Mouse (Mus musculus): Measurements from ENCODE around the gene Usp8. TPM values are rescaled to one million over a fixed set of nuclear protein-coding genes. Genes with fewer than 3 reads are reported as not detected.
A peak's percentile ranks its signal among the peaks of the same experiment; 100 is the strongest.

Gene Usp8
- polyA plus RNA-seq, 1 experiment = 39.2 TPM

DNA sequence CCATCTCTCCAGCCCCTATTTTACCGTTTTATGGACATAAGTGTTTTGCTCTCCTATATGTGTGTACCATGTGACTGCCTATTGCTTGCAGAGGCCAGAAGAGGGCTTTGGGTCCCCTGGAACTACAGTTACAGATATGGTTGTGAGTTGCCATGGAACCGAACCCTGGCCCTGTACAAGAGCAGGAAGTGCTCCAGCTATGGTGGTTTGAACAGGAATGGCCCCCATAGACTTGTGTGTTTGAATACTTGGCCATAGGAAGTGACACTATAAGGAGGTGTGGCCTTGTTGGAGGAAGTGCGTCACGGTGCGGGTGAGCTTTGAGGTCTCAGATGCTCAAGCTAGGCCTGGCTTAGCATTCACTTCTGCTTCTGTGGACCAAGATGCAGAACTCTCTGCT lies 65.1 kb downstream of the Usp8 start:
- H3K27ac ChIP-seq (ENCODE audit: insufficient read depth, low read length) = no peak overlapping the region
- TF ChIP-seq POLR2A (IDR thresholded peaks at IDR 0.05; ENCODE audit: extremely low read depth, insufficient read depth, low read length) (no peak), CTCF (IDR thresholded peaks at IDR 0.05; ENCODE audit: extremely low read depth, insufficient read depth, low read length) (no peak)
- H3K4me1 ChIP-seq (ENCODE audit: control insufficient read depth, insufficient read depth, low read length) = peaks cover 3% of the 10 kb centered on the region; the same call in 1 of the 2 replicates
- no peak overlapping the region for H3K4me3 ChIP-seq (ENCODE audit: insufficient read depth, low read length)

GRCm38 (mm10) chr2:126775951-126776350 lies 68.8 kb downstream of the Usp8 start:
- H3K27ac ChIP-seq (ENCODE audit: insufficient read depth, low read length) = no peak overlapping the region
- H3K4me3 ChIP-seq (ENCODE audit: insufficient read depth, low read length) = no peak overlapping the region
- TF ChIP-seq CTCF (IDR thresholded peaks at IDR 0.05; ENCODE audit: extremely low read depth, insufficient read depth, low read length) = no peak
- no peak for TF ChIP-seq POLR2A (IDR thresholded peaks at IDR 0.05; ENCODE audit: extremely low read depth, insufficient read depth, low read length)
- H3K4me1 ChIP-seq (ENCODE audit: control insufficient read depth, insufficient read depth, low read length) = no peaks in the 10 kb centered on the region

DNA sequence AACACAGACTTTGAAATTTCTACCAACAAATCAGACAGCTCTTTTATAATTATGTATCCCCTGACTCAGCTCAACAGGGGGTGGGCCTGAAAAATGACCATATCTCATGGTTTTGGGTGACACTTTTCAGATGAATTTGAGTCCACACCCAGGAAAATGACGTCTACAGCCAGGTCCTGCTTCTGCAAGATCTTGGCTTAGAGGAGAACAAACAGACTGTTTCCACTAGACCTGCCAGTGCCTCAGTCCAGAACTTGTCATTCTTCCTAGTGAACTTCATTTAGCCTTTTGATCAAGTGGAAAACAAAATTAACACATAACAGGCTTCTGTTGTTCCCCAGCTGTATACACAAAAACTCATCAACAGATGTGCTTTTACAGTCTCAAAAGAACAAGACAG lies 69.3 kb downstream of the Usp8 start:
- no peak overlapping the region for H3K4me3 ChIP-seq (ENCODE audit: insufficient read depth, low read length)
- H3K27ac ChIP-seq (ENCODE audit: insufficient read depth, low read length) = no peak overlapping the region
- H3K4me1 ChIP-seq (ENCODE audit: control insufficient read depth, insufficient read depth, low read length) = no peaks in the 10 kb centered on the region
- TF ChIP-seq CTCF (IDR thresholded peaks at IDR 0.05; ENCODE audit: extremely low read depth, insufficient read depth, low read length) = no peak
- TF ChIP-seq POLR2A (IDR thresholded peaks at IDR 0.05; ENCODE audit: extremely low read depth, insufficient read depth, low read length) = no peak

DNA sequence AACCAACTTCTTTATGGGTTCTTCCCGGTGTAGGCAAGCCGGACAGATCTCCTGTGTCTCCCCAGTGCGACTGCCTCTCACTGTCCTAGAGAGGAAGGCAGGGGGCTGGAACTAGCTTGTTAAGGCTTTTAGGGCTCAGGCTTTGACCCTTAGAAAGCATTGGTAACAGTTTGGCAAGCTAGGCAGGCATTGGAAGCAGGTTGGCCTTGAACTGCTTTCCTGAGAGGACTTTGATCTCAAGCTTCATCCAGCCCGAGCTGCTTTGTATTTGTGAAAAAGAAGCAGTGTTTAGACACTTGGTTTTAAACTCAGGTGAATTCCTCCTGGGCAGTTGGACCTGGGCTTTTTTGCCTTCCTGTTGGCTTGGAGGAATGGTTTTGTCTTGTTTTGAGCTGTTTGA lies 71.7 kb downstream of the Usp8 start:
- H3K4me3 ChIP-seq (ENCODE audit: insufficient read depth, low read length) = no peak overlapping the region
- no peaks in the 10 kb centered on the region for H3K4me1 ChIP-seq (ENCODE audit: control insufficient read depth, insufficient read depth, low read length)
- TF ChIP-seq POLR2A (IDR thresholded peaks at IDR 0.05; ENCODE audit: extremely low read depth, insufficient read depth, low read length) = no peak
- TF ChIP-seq CTCF (IDR thresholded peaks at IDR 0.05; ENCODE audit: extremely low read depth, insufficient read depth, low read length) = no peak
- no peak overlapping the region for H3K27ac ChIP-seq (ENCODE audit: insufficient read depth, low read length)

DNA sequence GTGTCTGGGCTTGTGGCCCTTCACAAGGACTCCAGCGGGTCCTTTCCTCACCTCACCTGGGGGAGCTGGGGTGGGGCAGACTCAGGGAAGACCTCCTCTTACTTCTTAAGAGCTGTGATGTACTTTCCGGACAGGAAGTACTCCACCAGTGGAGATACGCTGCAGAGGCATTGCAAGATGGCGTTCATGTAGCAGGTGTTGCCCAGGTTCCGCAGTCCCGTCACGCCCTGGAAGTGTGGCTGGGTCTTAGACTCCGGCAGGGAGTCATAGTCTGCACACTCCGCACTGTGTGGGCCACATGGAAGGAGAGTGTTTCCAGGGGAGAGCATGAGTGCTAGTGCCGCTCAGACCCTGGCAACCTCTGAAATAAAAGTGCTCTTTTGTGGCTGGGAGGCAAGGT lies 73.2 kb downstream of the Usp8 start:
- no peak overlapping the region for H3K4me3 ChIP-seq (ENCODE audit: insufficient read depth, low read length)
- no peaks in the 10 kb centered on the region for H3K4me1 ChIP-seq (ENCODE audit: control insufficient read depth, insufficient read depth, low read length)
- TF ChIP-seq POLR2A (IDR thresholded peaks at IDR 0.05; ENCODE audit: extremely low read depth, insufficient read depth, low read length) = no peak
- no peak for TF ChIP-seq CTCF (IDR thresholded peaks at IDR 0.05; ENCODE audit: extremely low read depth, insufficient read depth, low read length)
- no peak overlapping the region for H3K27ac ChIP-seq (ENCODE audit: insufficient read depth, low read length)

DNA sequence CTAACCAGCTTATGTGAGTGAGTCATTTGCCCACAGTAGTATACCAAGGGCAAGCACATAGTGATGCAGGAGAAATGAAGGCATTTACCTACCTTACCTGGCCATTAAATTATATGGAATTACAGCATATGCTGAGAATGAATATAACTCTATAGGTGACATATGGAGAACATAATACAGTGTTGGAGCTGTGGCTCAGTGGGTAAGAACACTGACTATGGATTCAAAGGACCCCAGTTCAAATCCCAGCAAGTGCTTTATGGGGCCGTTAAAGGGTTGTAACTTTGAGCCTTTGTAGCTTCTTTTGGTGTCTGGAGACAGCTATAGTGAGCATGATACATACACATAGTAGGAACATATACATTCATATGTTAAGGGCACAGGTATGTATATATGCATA lies 74.3 kb downstream of the Usp8 start:
- Histone ChIP-seq H3K4me3 (ENCODE audit: insufficient read depth, low read length) (no peak overlapping the region), H3K27ac (ENCODE audit: insufficient read depth, low read length) (no peak overlapping the region), H3K4me1 (ENCODE audit: control insufficient read depth, insufficient read depth, low read length) (no peaks in the 10 kb centered on the region)
- TF ChIP-seq POLR2A (IDR thresholded peaks at IDR 0.05; ENCODE audit: extremely low read depth, insufficient read depth, low read length) (no peak), CTCF (IDR thresholded peaks at IDR 0.05; ENCODE audit: extremely low read depth, insufficient read depth, low read length) (no peak)

GRCm38 (mm10) chr2:126782433-126782832 lies 75.3 kb downstream of the Usp8 start:
- TF ChIP-seq POLR2A (IDR thresholded peaks at IDR 0.05; ENCODE audit: extremely low read depth, insufficient read depth, low read length) (no peak), CTCF (IDR thresholded peaks at IDR 0.05; ENCODE audit: extremely low read depth, insufficient read depth, low read length) (peak; percentile 54)

GRCm38 (mm10) chr2:126783370-126783769 lies 76.2 kb downstream of the Usp8 start, which contains the start of gene Usp50:
Usp50 (minus strand) TSS chr2:126783470.
- TF ChIP-seq CTCF (IDR thresholded peaks at IDR 0.05; ENCODE audit: extremely low read depth, insufficient read depth, low read length) = no peak
- no peak for TF ChIP-seq POLR2A (IDR thresholded peaks at IDR 0.05; ENCODE audit: extremely low read depth, insufficient read depth, low read length)
- no peak within 1 kb of the TSS for H3K27ac ChIP-seq (ENCODE audit: insufficient read depth, low read length)
- H3K4me1 ChIP-seq (ENCODE audit: control insufficient read depth, insufficient read depth, low read length) = 0 out of 2 replicates have a peak, but pooled peaks cover 2% of the 10 kb centered on the region
- no peak within 1 kb of the TSS for H3K4me3 ChIP-seq (ENCODE audit: insufficient read depth, low read length)

More at GRCm38 (mm10) chr2:126782433-126782832, 75.3 kb downstream of the Usp8 start:
- Histone ChIP-seq H3K27ac (ENCODE audit: insufficient read depth, low read length) (no peak overlapping the region), H3K4me1 (ENCODE audit: control insufficient read depth, insufficient read depth, low read length) (no peaks in the 10 kb centered on the region), H3K4me3 (ENCODE audit: insufficient read depth, low read length) (no peak overlapping the region)

- TF ChIP-seq POLR2A (IDR thresholded peaks at IDR 0.05; ENCODE audit: extremely low read depth, insufficient read depth, low read length) (no peak), CTCF (IDR thresholded peaks at IDR 0.05; ENCODE audit: extremely low read depth, insufficient read depth, low read length) (no peak)
- H3K4me1 ChIP-seq (ENCODE audit: control insufficient read depth, insufficient read depth, low read length) = 0 out of 2 replicates have a peak, but pooled peaks cover 2% of the 10 kb centered on the region
- no peak overlapping the region for H3K4me3 ChIP-seq (ENCODE audit: insufficient read depth, low read length)
- H3K27ac ChIP-seq (ENCODE audit: insufficient read depth, low read length) = no peak overlapping the region
These were observed 80.7 kb downstream of the Usp8 start for GRCm38 (mm10) chr2:126787721-126788342.

- no peak for TF ChIP-seq CTCF (IDR thresholded peaks at IDR 0.05; ENCODE audit: extremely low read depth, insufficient read depth, low read length)
These were observed 85.5 kb downstream of the Usp8 start for GRCm38 (mm10) chr2:126792611-126793010.

More at GRCm38 (mm10) chr2:126792611-126793010, 85.5 kb downstream of the Usp8 start:
- H3K4me1 ChIP-seq (ENCODE audit: control insufficient read depth, insufficient read depth, low read length) = 0 out of 2 replicates have a peak, but pooled peaks cover 2% of the 10 kb centered on the region
- no peak overlapping the region for H3K27ac ChIP-seq (ENCODE audit: insufficient read depth, low read length)
- H3K4me3 ChIP-seq (ENCODE audit: insufficient read depth, low read length) = no peak overlapping the region
